Mouse (Mus musculus): Measurements from ENCODE around the gene Sapcd1. TPM values are rescaled to one million over a fixed set of nuclear protein-coding genes. Genes with fewer than 3 reads are reported as not detected.
A peak's percentile ranks its signal among the peaks of the same experiment; 100 is the strongest.
"Not testable (repeated sequence)": the region's sequence is repeated elsewhere in the genome, so short reads cannot be mapped to it uniquely, and the experiment has no call there.

The Sapcd1 gene
- total RNA-seq, 2 experiments from 2014 or later = 0.22 to 1.5 TPM

DNA sequence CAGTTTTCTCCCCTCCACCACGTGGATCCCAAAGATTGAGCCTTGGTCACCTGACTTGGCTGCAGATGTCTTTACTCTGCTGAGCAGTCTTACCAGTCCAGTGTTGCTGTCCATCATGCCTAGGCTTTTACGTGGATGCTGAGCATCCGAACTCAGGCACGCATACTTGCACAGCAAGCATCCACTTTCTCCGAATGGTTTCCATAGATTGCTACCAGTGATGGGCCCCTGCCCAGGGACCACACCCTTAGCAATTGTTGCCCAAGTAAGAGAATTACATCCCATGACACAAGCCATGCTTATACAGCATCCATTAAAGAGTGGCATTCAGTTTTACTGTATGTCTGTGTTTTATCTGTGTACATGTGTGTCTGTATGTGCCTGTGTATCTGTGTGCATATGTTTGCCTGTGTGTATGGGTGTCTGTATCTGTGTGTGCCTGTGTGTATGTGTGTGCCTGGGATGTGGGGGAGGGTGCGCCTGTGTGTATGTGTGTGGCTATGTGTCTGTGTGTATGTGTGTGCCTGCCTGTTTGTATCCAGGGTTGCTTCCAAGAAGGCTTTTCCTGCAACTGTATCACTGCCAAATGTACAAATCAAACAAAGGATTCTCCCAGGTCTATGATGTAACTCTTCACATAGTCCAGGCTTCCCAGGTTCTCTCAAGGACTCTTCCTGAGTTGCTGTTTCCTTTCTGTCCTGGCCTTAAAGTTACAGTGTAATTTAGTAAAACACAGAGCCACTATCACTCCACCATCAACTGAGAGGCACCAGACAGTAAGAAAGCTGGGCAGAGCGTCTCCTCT is 28.1 kb upstream of the Sapcd1 start:
- ATAC-seq (ENCODE audit: poor library complexity, severe bottlenecking) = no peak

- no peak for ATAC-seq (ENCODE audit: poor library complexity, severe bottlenecking)
Observed at GRCm38 (mm10) chr17:35052271-35052798, 24.5 kb upstream of the Sapcd1 start.

DNA sequence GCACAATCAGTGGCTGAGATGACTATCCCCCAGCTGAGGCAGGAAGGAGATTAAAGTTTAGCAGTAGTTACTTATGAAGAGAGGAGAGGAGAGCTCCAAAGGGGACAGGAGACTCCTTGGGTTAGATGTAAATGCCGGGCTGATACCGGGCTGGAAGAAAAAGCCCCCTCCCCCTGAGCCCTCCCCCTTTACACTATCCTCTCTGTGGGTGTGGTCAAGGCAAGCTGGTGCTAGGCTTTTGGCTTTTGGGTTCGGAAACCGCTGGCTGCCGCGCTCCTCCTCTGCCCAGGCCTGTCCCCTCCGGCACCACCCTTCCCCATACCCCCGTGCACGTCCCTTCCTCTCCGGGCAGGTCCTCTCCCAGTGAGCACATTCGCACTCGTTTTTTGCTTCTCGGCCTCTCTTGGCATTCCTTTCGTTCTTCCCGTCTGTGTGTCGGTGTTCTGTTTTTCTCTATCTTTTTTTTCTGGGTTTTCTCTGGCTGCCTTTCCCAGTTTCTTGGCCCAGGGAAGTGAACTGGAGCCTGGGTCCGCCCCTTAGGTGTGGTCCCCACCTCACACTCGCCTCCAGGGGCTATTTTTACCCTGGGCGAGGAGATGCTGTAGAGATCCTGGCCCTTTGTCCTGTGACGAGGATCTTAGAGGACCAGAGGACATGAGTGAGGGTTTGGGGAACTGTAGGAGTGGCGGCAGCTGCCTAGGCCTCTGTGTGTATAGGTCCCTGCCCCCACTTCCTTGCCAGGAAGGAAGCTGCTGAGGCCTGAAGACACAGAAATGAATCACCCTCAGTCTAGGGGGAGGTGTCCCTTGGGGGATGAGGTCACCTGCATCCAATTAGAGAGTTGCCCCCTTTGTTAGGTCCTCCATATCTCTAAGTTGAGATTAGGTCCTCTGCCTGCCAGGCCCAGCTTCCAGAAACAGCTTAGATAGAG is 23.6 kb upstream of the Sapcd1 start:
- peak; percentile 74 for ATAC-seq (ENCODE audit: poor library complexity, severe bottlenecking)

GRCm38 (mm10) chr17:35050126-35050750 is 22.4 kb upstream of the Sapcd1 start:
- ATAC-seq (ENCODE audit: poor library complexity, severe bottlenecking) = peak; percentile 31

DNA sequence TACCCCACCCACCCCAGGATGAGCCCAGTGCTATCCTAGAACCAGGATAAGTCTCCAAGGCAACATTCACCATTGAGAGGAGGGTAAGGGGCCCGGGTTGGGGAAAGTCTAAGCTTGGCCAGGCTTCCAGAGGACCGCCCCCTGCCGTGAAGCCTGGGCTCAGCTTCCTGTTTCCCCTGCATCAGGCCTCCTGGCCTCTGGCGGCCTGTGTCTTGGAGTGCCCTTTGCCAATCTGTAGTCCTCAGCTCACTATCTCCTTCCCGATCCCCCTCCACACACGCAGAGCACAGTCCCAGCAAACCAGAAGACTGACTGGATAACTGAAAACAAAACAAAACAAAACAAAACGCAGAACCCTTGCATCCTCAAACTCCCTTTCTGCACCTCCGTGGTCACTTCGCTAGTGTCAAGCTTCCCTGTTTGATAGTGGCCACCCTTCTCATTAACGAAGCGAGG is 21.8 kb upstream of the Sapcd1 start, which contains the start of gene Clic1:
Gene Clic1 (plus strand): TSS at position 406 of the 456 bp plus-strand sequence.
- ATAC-seq (ENCODE audit: poor library complexity, severe bottlenecking) = peak; percentile 19

GRCm38 (mm10) chr17:35048932-35049440 is 21.2 kb upstream of the Sapcd1 start:
- ATAC-seq (ENCODE audit: poor library complexity, severe bottlenecking) = no peak

GRCm38 (mm10) chr17:35048149-35048931 is 20.5 kb upstream of the Sapcd1 start:
- 0 out of 2 replicates have a peak, but pooled peaks have one; percentile 9 for ATAC-seq (ENCODE audit: poor library complexity, severe bottlenecking)

DNA sequence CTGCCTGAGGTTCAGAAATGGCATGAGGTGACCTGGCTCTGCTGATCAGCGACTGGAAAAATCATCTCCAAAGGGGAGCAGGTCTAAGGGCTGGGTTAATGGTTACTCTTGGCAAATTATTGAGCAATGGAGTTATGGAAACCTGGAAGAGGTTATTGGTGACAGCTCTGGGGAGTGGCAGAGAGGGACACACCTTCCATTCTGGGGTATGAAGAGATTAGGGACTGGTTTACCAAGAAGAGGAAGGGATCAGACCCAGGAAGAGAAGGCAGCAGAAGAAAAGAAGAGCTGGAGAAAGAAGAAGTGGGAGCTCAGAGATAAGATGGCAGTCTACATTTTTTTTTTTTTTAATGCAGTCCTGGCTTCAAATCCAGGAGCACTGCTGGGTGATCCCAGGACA is 19.9 kb upstream of the Sapcd1 start:
- ATAC-seq (ENCODE audit: poor library complexity, severe bottlenecking) = no peak

- peak; percentile 75 for ATAC-seq (ENCODE audit: poor library complexity, severe bottlenecking)
Observed at GRCm38 (mm10) chr17:35046681-35047455, 19.1 kb upstream of the Sapcd1 start, which contains the start of gene Msh5. Gene Msh5 (minus strand): TSS chr17:35046745.

DNA sequence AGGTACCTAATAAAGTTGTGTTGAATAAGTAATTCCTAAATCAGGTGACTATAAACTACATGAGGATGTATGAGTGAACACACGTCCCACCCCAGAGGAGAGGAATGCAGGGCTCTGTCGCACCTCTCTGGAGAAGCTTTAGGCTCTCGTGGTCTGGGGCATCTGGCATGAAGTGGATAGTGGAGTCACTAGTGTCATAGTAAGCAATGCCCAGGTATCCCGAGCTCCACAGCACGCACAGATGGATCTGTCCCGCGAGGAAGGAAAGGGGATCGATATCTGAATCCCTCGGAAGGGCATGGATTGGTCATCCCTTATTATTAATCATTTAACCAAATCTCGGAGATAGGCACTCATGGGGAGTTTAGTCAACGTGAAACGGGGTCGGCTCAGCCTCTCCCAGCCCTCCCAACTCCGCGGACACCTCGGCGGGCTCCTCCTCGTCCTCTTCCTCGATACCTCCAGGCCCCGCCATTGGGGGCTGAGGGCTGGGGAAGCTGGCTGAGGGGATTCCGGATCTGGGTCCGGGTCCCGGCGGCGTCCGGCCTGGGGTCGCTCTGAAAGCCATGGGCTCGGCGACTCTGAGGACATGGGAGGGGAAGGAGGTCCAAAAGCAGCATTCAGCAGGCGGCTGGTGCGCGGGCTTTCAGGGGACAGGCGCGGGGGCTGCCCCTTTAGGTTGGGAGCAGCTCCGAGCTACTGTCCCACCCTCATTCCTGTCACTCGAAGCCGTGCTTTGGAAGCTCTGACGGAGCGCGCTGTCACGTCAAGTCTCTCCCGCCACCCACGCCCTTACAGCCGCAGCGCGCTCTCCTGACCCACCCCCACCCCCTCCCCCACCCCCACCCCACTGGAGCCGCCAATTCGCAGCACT is 18.2 kb upstream of the Sapcd1 start:
- ATAC-seq (ENCODE audit: poor library complexity, severe bottlenecking) = no peak

GRCm38 (mm10) chr17:35044904-35045806 is 17.3 kb upstream of the Sapcd1 start:
- ATAC-seq (ENCODE audit: poor library complexity, severe bottlenecking) = no peak

- no peak for ATAC-seq (ENCODE audit: poor library complexity, severe bottlenecking)
Observed at GRCm38 (mm10) chr17:35043794-35044193, 16.0 kb upstream of the Sapcd1 start.

GRCm38 (mm10) chr17:35039121-35039873 is 11.5 kb upstream of the Sapcd1 start:
- ATAC-seq (ENCODE audit: poor library complexity, severe bottlenecking) = no peak

DNA sequence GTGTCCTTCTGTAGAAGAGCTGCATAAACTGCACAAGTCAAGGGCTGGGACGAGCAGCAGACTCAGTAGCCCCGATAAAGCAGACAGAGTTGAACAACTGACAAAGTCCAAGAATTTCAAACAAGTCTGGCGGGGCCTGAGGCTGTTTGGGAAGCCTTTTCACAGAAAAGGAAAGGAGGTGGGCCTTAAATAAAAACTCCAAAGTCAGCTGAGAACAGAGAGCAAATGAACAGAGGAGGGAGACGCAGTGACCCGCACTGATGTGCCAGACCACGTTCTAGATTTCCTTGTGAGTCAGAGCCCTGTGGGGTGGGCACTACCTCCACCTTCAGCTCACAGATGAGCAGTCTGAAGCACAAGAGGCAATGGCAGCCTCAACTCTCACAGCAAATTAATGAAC is 7.1 kb upstream of the Sapcd1 start:
- ATAC-seq (ENCODE audit: poor library complexity, severe bottlenecking) = no peak

- not testable (repeated sequence) for ATAC-seq (ENCODE audit: poor library complexity, severe bottlenecking)
Observed at GRCm38 (mm10) chr17:35033703-35034102, 5.9 kb upstream of the Sapcd1 start.

GRCm38 (mm10) chr17:35032323-35032870 is 4.6 kb upstream of the Sapcd1 start:
- no peak for ATAC-seq (ENCODE audit: poor library complexity, severe bottlenecking)

Measured in megakaryocyte, adult 5-6 weeks (primary cell).